In the genomic region with DNA sequence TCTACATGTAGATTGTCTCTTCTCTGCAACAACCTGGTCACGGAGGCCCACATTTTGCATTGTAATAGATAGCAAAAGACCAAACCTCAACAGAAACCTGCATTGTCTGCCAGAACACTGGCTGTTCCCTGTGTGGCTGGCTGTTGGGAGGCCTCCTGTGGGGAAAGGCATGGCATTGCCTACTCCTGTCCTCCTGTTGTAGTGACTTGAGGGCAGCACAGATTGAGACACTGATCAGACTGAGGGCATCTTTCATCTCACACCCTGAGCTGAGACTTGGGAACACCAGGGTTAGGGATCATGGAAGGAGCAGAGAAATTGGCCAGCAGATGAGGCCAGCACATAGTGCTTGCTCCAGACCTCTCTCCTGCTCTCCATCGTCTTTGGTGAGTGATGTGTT, we compare ENCODE assay signal across 23 mouse cellular contexts. TPM values are rescaled to one million over a fixed set of nuclear protein-coding genes. Genes with fewer than 3 reads are reported as not detected.
"Had no signal": no experiment of that assay in that cellular context is flagged by ENCODE, and none has a peak within 500 bp of the region (broad histone marks: within the 10 kb centered on the region; RNA-seq: fewer than 3 reads in every experiment).

No protein-coding gene starts in this region.

- H3K4me3 ChIP-seq: midbrain, embryonic 10.5 days; midbrain, embryonic 12.5 days; myocyte; neural tube, embryonic 13.5 days; neural tube, embryonic 15.5 days; stomach, embryonic 15.5 days had no signal

- H3K4me1 ChIP-seq: midbrain, embryonic 10.5 days; midbrain, embryonic 12.5 days; neural tube, embryonic 13.5 days; neural tube, embryonic 15.5 days; stomach, embryonic 15.5 days had no signal

- ATAC-seq: midbrain, embryonic 16.5 days had no signal

- H3K4me2 ChIP-seq: lung, embryonic 14.5 days; midbrain, embryonic 12.5 days; neural tube, embryonic 13.5 days; neural tube, embryonic 15.5 days; stomach, embryonic 15.5 days had no signal

- H3K9me3 ChIP-seq: midbrain, embryonic 10.5 days; midbrain, embryonic 12.5 days; neural tube, embryonic 13.5 days; neural tube, embryonic 15.5 days; stomach, embryonic 15.5 days had no signal

- H3K27me3 ChIP-seq: midbrain, embryonic 12.5 days; neural tube, embryonic 13.5 days; neural tube, embryonic 15.5 days; stomach, embryonic 15.5 days had no signal

- H3K36me3 ChIP-seq: midbrain, embryonic 10.5 days; midbrain, embryonic 12.5 days; neural tube, embryonic 13.5 days; neural tube, embryonic 15.5 days; stomach, embryonic 15.5 days had no signal

- H3K27ac ChIP-seq: midbrain, embryonic 10.5 days; midbrain, embryonic 12.5 days; neural tube, embryonic 13.5 days; neural tube, embryonic 15.5 days; stomach, embryonic 15.5 days; stomach, postnatal 0 days had no signal

- H3K9ac ChIP-seq: lung, embryonic 14.5 days; midbrain, embryonic 12.5 days; neural tube, embryonic 13.5 days; neural tube, embryonic 15.5 days; stomach, embryonic 15.5 days had no signal

- DNase-seq: lung, adult 18-20 months; lung, embryonic 14.5 days; lung, postnatal 10 days; lung, postnatal 4 days; midbrain, embryonic 14.5 days; right cerebral cortex, postnatal 14 days; thymus, adult 2 months; thymus, postnatal 25 days; thymus, postnatal 4 days had no signal

RNA-seq across cellular contexts. Expression of gene Serpina3b, which starts 10.4 kb away (rescaled TPM):
- total RNA-seq: megakaryocyte, adult 5-6 weeks; megakaryocyte-erythroid progenitor cell, adult 5-6 weeks had no signal
- polyA plus RNA-seq: lung, embryonic 14.5 days; lung, embryonic 16.5 days; midbrain, embryonic 10.5 days; midbrain, embryonic 12.5 days; midbrain, embryonic 14.5 days; midbrain, embryonic 16.5 days; myocyte; neural tube, embryonic 11.5 days; neural tube, embryonic 13.5 days; neural tube, embryonic 15.5 days; stomach, embryonic 15.5 days had no signal

RNA-seq across cellular contexts. Expression of gene Serpina3c, which starts 15.5 kb away (rescaled TPM):
- total RNA-seq: megakaryocyte-erythroid progenitor cell, adult 5-6 weeks had no signal
- polyA plus RNA-seq: lung, embryonic 14.5 days; midbrain, embryonic 10.5 days; midbrain, embryonic 12.5 days; midbrain, embryonic 14.5 days; myocyte; neural tube, embryonic 11.5 days; neural tube, embryonic 13.5 days; neural tube, embryonic 15.5 days; stomach, embryonic 15.5 days; stomach, postnatal 0 days had no signal

RNA-seq across cellular contexts. Expression of gene Serpina3a, which starts 25.7 kb away (rescaled TPM):
- total RNA-seq: megakaryocyte, adult 5-6 weeks; megakaryocyte-erythroid progenitor cell, adult 5-6 weeks had no signal
- polyA plus RNA-seq: lung, embryonic 14.5 days; lung, embryonic 16.5 days; midbrain, embryonic 10.5 days; midbrain, embryonic 12.5 days; midbrain, embryonic 14.5 days; midbrain, embryonic 16.5 days; myocyte; neural tube, embryonic 11.5 days; neural tube, embryonic 13.5 days; neural tube, embryonic 15.5 days; spleen, adult 2 months; stomach, embryonic 15.5 days; stomach, postnatal 0 days; thymus, adult 2 months; urinary bladder, adult 2 months had no signal

RNA-seq across cellular contexts. Expression of gene Serpina5, which starts 37.3 kb away (rescaled TPM):
- total RNA-seq: megakaryocyte, adult 5-6 weeks; megakaryocyte-erythroid progenitor cell, adult 5-6 weeks had no signal
- polyA plus RNA-seq: lung, embryonic 14.5 days; lung, embryonic 16.5 days; midbrain, embryonic 10.5 days; midbrain, embryonic 12.5 days; midbrain, embryonic 14.5 days; midbrain, embryonic 16.5 days; myocyte; neural tube, embryonic 11.5 days; neural tube, embryonic 13.5 days; neural tube, embryonic 15.5 days; spleen, adult 2 months; urinary bladder, adult 2 months had no signal
